Comparison of ENCODE assay signal across 7 mouse cellular contexts in the genomic region with DNA sequence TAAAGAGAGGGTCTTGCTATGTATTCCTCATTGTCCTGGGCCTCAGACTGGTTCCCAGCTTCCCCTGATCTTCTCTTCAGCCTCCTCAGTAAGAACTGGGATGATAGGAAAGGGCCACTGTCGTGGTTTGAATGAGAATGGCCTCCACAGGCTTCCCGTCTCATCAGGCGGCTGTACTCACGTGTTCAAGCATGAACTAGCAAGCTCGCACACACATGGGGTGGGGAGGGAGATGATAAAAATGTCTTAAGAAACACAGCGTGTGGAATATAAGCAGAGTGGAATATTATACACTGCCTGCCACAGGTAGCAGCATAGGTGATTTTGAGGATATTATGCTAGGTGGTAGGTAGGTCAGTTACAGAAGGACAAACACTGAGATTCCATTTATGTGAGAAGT. TPM values are rescaled to one million over a fixed set of nuclear protein-coding genes. Genes with fewer than 3 reads are reported as not detected.
DNase-seq lines count a peak whose midpoint lies in the region; ATAC-seq and TF ChIP-seq lines count a peak whose summit lies in the region.

No protein-coding gene starts in this region.

- TF ChIP-seq CTCF in lung, adult 2 months (IDR thresholded peaks at IDR 0.05; ENCODE audit: insufficient read depth, low read length): no peak

- H3K9ac ChIP-seq in lung, embryonic 16.5 days (ENCODE audit: low read length): peak overlapping the region; percentile 84; the same call in 1 of the 2 replicates
- peak overlapping the region; percentile 74; the same call in 1 of the 2 replicates for H3K9ac ChIP-seq in forebrain, embryonic 11.5 days (ENCODE audit: low read length)
- peak overlapping the region; percentile 72; the same call in 1 of the 2 replicates for H3K9ac ChIP-seq in limb, embryonic 12.5 days (replicated peaks)

- H3K36me3 ChIP-seq in lung, embryonic 16.5 days (ENCODE audit: control insufficient read depth, insufficient read depth, low read length): no peaks in the 10 kb centered on the region
- H3K36me3 ChIP-seq in forebrain, embryonic 11.5 days (ENCODE audit: control insufficient read depth, insufficient read depth, low read length): no peaks in the 10 kb centered on the region
- H3K36me3 ChIP-seq in limb, embryonic 12.5 days: peaks cover 10% of the 10 kb centered on the region
- no peaks in the 10 kb centered on the region; the same call in 1 of the 2 replicates for H3K36me3 ChIP-seq in splenic B cell, adult 2 months (ENCODE audit: control insufficient read depth, insufficient read depth, low read length, poor library complexity, severe bottlenecking)

- peak overlapping the region; percentile 86 for H3K4me2 ChIP-seq in lung, embryonic 16.5 days (ENCODE audit: low read depth, low read length)
- H3K4me2 ChIP-seq in forebrain, embryonic 11.5 days (ENCODE audit: low read depth, low read length, severe bottlenecking): peak overlapping the region; percentile 81; the same call in 1 of the 2 replicates
- H3K4me2 ChIP-seq in limb, embryonic 12.5 days: peak overlapping the region; percentile 66

- peak overlapping the region; percentile 92; the same call in 1 of the 2 replicates for H3K27ac ChIP-seq in lung, embryonic 16.5 days (ENCODE audit: low read length)
- H3K27ac ChIP-seq in forebrain, embryonic 11.5 days (ENCODE audit: low read depth, low read length): no peak overlapping the region
- H3K27ac ChIP-seq in limb, embryonic 12.5 days: peak overlapping the region; percentile 89

- peak overlapping the region; percentile 59; the same call in 1 of the 2 replicates for H3K4me3 ChIP-seq in lung, embryonic 16.5 days (ENCODE audit: low read length)
- H3K4me3 ChIP-seq in forebrain, embryonic 11.5 days (ENCODE audit: low read depth, low read length): no peak overlapping the region
- no peak overlapping the region for H3K4me3 ChIP-seq in limb, embryonic 12.5 days (replicated peaks)
- H3K4me3 ChIP-seq in lung, adult 2 months (replicated peaks; ENCODE audit: extremely low read depth, low read depth, low read length): no peak overlapping the region

- 63% methylated on average over 6 of the region's 6 CpGs for WGBS in lung, embryonic 16.5 days
- WGBS in forebrain, embryonic 11.5 days: 74% methylated on average over 6 of the region's 6 CpGs
- 76% methylated on average over 6 of the region's 6 CpGs for WGBS in limb, embryonic 12.5 days
- 64% methylated on average over 6 of the region's 6 CpGs for WGBS in lung, adult 2 months

- H3K4me1 ChIP-seq in lung, embryonic 16.5 days (replicated peaks; ENCODE audit: control insufficient read depth, insufficient read depth, low read length): peaks cover 6% of the 10 kb centered on the region; the same call in 1 of the 2 replicates
- H3K4me1 ChIP-seq in forebrain, embryonic 11.5 days (replicated peaks; ENCODE audit: control insufficient read depth, insufficient read depth, low read length): 0 out of 2 replicates have a peak, but pooled peaks cover 2% of the 10 kb centered on the region
- H3K4me1 ChIP-seq in limb, embryonic 12.5 days (replicated peaks): peaks cover 18% of the 10 kb centered on the region
- H3K4me1 ChIP-seq in lung, adult 2 months (ENCODE audit: control insufficient read depth, insufficient read depth, low read length): peaks cover 9% of the 10 kb centered on the region; the same call in 1 of the 2 replicates

- no peak for TF ChIP-seq POLR2A in lung, adult 2 months (IDR thresholded peaks at IDR 0.05; ENCODE audit: borderline replicate concordance, extremely low read depth, low read depth, low read length)

- H3K27me3 ChIP-seq in lung, embryonic 16.5 days (ENCODE audit: control insufficient read depth, insufficient read depth, low read depth, low read length): no peaks in the 10 kb centered on the region
- no peaks in the 10 kb centered on the region for H3K27me3 ChIP-seq in forebrain, embryonic 11.5 days (ENCODE audit: control insufficient read depth, insufficient read depth, low read length)
- no peaks in the 10 kb centered on the region for H3K27me3 ChIP-seq in limb, embryonic 12.5 days
- no peaks in the 10 kb centered on the region for H3K27me3 ChIP-seq in splenic B cell, adult 2 months (ENCODE audit: control insufficient read depth, insufficient read depth, low read length, poor library complexity, severe bottlenecking)

- DNase-seq in lung, postnatal 14 days: no peak
- no peak for DNase-seq in forebrain, embryonic 11.5 days (ENCODE audit: low spot score)
- peak; percentile 36 for DNase-seq in splenic B cell, adult 2 months (ENCODE audit: low read depth, low spot score)
- no peak for DNase-seq in lung, adult 2 months

- no peak for ATAC-seq in lung, embryonic 16.5 days (ENCODE audit: low read depth)
- no peak for ATAC-seq in forebrain, embryonic 11.5 days (replicated peaks; ENCODE audit: low FRiP score)
- ATAC-seq in limb, embryonic 12.5 days (ENCODE audit: insufficient number of reproducible peaks, insufficient read depth, low FRiP score, low TSS enrichment, low read depth): no peak
- no peak for ATAC-seq in monocyte, adult 5-6 weeks (replicated peaks; ENCODE audit: insufficient number of reproducible peaks, low FRiP score, low TSS enrichment, poor library complexity, severe bottlenecking)

- no peaks in the 10 kb centered on the region for H3K9me3 ChIP-seq in lung, embryonic 16.5 days (ENCODE audit: control insufficient read depth, low read length)
- no peaks in the 10 kb centered on the region for H3K9me3 ChIP-seq in forebrain, embryonic 11.5 days (ENCODE audit: control insufficient read depth, low read length)
- H3K9me3 ChIP-seq in limb, embryonic 12.5 days: no peaks in the 10 kb centered on the region

RNA-seq across cellular contexts. Expression of gene Neil1, which starts 0.9 kb away (rescaled TPM):
- 8.8 and 9.3 TPM in 2 replicates for polyA plus RNA-seq in lung, embryonic 16.5 days (2015; fragmentation: Nextera tagmentation; extraction: Ambion mirVana)
- 5.2 and 5.4 TPM in 2 replicates for polyA plus RNA-seq in forebrain, embryonic 11.5 days (2014; fragmentation: Nextera tagmentation; extraction: Ambion mirVana)
- 7.8 and 8.1 TPM in 2 replicates for polyA plus RNA-seq in limb, embryonic 12.5 days (2016; fragmentation: Nextera tagmentation; extraction: Ambion mirVana)
- 1.3 to 8.1 TPM (median 5.2 TPM) in 3 replicates for total RNA-seq in monocyte, adult 5-6 weeks (2017)
- 10.2 and 10.4 TPM in 2 replicates for polyA plus RNA-seq in lung, adult 2 months (2012; rRNA removed)

RNA-seq across cellular contexts. Expression of gene Commd4, which starts 9.1 kb away (rescaled TPM):
- 96.0 and 106 TPM in 2 replicates for polyA plus RNA-seq in lung, embryonic 16.5 days (2015; fragmentation: Nextera tagmentation; extraction: Ambion mirVana)
- polyA plus RNA-seq in forebrain, embryonic 11.5 days (2014; fragmentation: Nextera tagmentation; extraction: Ambion mirVana): 87.1 and 99.0 TPM in 2 replicates
- 77.9 and 91.6 TPM in 2 replicates for polyA plus RNA-seq in limb, embryonic 12.5 days (2016; fragmentation: Nextera tagmentation; extraction: Ambion mirVana)
- 90.4 to 131 TPM (median 125 TPM) in 3 replicates for total RNA-seq in monocyte, adult 5-6 weeks (2017)
- 110 and 137 TPM in 2 replicates for polyA plus RNA-seq in lung, adult 2 months (2012; rRNA removed)

RNA-seq across cellular contexts. Expression of gene Man2c1, which starts 18.5 kb away (rescaled TPM):
- 65.0 and 74.5 TPM in 2 replicates for polyA plus RNA-seq in lung, embryonic 16.5 days (2015; fragmentation: Nextera tagmentation; extraction: Ambion mirVana)
- 37.6 and 41.3 TPM in 2 replicates for polyA plus RNA-seq in forebrain, embryonic 11.5 days (2014; fragmentation: Nextera tagmentation; extraction: Ambion mirVana)
- polyA plus RNA-seq in limb, embryonic 12.5 days (2016; fragmentation: Nextera tagmentation; extraction: Ambion mirVana): 70.7 and 70.8 TPM in 2 replicates
- total RNA-seq in monocyte, adult 5-6 weeks (2017): 47.9 to 87.1 TPM (median 60.7 TPM) in 3 replicates
- 232 and 233 TPM in 2 replicates for polyA plus RNA-seq in lung, adult 2 months (2012; rRNA removed)
